Mouse (Mus musculus): Measurements from ENCODE around the gene Poln. TPM values are rescaled to one million over a fixed set of nuclear protein-coding genes. Genes with fewer than 3 reads are reported as not detected.

Gene Poln
- polyA plus RNA-seq, 2 experiments, result 1.3 to 1.7 TPM

DNA sequence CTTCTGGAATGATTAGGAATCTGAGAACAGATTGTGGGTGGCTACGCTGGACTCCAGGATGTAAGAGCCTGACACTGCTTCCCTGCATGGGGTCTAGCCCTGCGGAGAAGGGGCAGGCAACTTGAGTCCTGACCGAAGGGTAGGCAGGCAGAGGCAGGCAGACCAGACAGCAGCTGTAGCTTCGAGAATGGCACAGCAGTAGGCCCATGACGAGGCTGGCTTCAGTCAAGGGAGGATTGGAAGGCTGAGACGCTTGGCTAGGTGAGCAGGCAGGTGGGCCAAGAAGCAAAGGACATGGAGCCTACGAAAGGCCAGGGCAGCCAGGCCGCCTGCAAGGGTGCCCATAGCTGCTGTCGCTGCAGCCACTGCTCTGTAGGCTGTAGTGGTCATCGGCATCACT, 7.4 kb upstream of the Poln start:
- H3K36me3 ChIP-seq (ENCODE audit: control insufficient read depth, insufficient read depth, low read length), result peaks cover 76% of the 10 kb centered on the region
- H3K4me3 ChIP-seq (replicated peaks; ENCODE audit: low read length), result no peak overlapping the region
- no peak overlapping the region for H3K4me2 ChIP-seq (replicated peaks; ENCODE audit: low read depth, low read length, severe bottlenecking)
- no peak overlapping the region for H3K9ac ChIP-seq (ENCODE audit: low read depth, low read length, severe bottlenecking)
- no peaks in the 10 kb centered on the region for H3K27me3 ChIP-seq (ENCODE audit: control insufficient read depth, insufficient read depth, low read length)
- no peak for TF ChIP-seq POLR2A (IDR thresholded peaks at IDR 0.05; ENCODE audit: borderline replicate concordance, extremely low read depth, insufficient read depth, insufficient read length)
- H3K9me3 ChIP-seq (ENCODE audit: control insufficient read depth, low read length), result no peaks in the 10 kb centered on the region
- H3K4me1 ChIP-seq (ENCODE audit: control insufficient read depth, insufficient read depth, low read length), result no peaks in the 10 kb centered on the region
- ATAC-seq (ENCODE audit: low FRiP score, low read depth) (no peak), DNase-seq (ENCODE audit: low spot score) (no peak)
- WGBS, result 77% methylated on average over 10 of the region's 10 CpGs
- no peak overlapping the region for H3K27ac ChIP-seq (replicated peaks; ENCODE audit: low read depth, low read length)

DNA sequence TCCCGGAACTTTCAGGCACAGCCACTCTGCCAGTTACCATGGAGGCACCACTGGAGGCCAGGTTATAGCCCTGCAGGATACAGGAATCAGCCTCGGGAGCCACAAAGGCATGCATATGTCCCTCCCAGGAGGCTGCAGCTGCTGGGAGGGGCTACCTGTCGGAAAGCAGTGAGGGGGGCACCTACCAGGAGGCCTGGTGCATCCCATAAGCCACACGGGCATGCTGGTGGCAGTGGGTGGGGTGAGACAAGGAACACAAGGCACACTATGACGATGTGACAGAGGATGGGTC, 6.1 kb upstream of the Poln start:
- H3K27me3 ChIP-seq (ENCODE audit: control insufficient read depth, insufficient read depth, low read length), result no peaks in the 10 kb centered on the region
- DNase-seq (ENCODE audit: low spot score), result no peak
- H3K27ac ChIP-seq (replicated peaks; ENCODE audit: low read depth, low read length), result no peak overlapping the region
- no peaks in the 10 kb centered on the region for H3K9me3 ChIP-seq (ENCODE audit: control insufficient read depth, low read length)
- ATAC-seq (ENCODE audit: low FRiP score, low read depth), result no peak
- H3K4me2 ChIP-seq (replicated peaks; ENCODE audit: low read depth, low read length, severe bottlenecking), result no peak overlapping the region
- H3K36me3 ChIP-seq (ENCODE audit: control insufficient read depth, insufficient read depth, low read length), result peaks cover 67% of the 10 kb centered on the region
- WGBS, result 22% methylated on average over 5 of the region's 5 CpGs
- TF ChIP-seq POLR2A (IDR thresholded peaks at IDR 0.05; ENCODE audit: borderline replicate concordance, extremely low read depth, insufficient read depth, insufficient read length), result no peak
- H3K9ac ChIP-seq (ENCODE audit: low read depth, low read length, severe bottlenecking), result no peak overlapping the region
- H3K4me1 ChIP-seq (ENCODE audit: control insufficient read depth, insufficient read depth, low read length), result no peaks in the 10 kb centered on the region
- H3K4me3 ChIP-seq (replicated peaks; ENCODE audit: low read length), result no peak overlapping the region

DNA sequence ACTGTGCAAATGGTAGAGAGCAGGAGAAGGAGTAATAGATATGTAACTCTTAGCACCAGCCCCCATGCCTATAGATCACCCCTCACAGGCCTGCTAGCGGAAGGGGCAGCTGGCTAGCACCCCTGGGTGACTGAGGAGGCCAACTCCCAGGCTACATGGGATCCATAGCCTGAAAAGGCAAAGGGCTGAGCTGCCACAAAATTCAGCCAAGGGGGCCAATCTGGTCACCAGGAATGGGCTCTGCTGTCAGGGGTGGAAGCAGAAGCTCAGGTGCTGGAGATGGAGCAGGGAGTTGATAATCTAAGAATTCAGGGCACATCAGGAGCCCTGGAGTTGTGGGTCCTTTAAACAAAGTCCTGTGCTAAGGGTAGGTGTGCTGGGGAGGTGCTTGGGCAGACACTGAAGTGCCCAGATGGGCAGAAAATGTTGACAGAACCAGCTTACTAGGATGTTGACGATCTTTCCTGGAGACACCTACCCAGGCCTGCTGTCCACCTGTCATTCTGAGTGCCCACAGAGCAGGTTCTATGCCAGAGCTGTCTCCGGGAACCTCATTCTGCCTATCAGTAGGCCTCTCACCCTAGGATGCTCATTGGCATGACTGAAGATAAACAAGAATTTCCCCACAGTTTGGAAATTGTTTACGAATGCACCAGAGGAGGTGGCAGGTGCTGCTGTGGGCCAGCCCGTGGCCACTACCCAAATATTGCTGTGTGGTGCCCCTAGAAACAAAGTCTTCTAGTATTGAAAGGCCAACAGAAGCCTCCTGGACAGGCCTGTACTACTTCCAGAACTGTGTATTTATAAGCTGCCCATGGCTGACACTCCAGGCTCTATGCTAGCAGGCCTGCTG, 5.5 kb upstream of the Poln start:
- ATAC-seq (ENCODE audit: low FRiP score, low read depth), result no peak
- TF ChIP-seq POLR2A (IDR thresholded peaks at IDR 0.05; ENCODE audit: borderline replicate concordance, extremely low read depth, insufficient read depth, insufficient read length), result no peak
- 68% methylated on average over 5 of the region's 5 CpGs for WGBS
- 0 out of 2 replicates have a peak, but pooled peaks cover 3% of the 10 kb centered on the region for H3K4me1 ChIP-seq (ENCODE audit: control insufficient read depth, insufficient read depth, low read length)
- no peak overlapping the region for H3K4me2 ChIP-seq (replicated peaks; ENCODE audit: low read depth, low read length, severe bottlenecking)
- H3K36me3 ChIP-seq (ENCODE audit: control insufficient read depth, insufficient read depth, low read length), result peaks cover 61% of the 10 kb centered on the region
- no peaks in the 10 kb centered on the region for H3K9me3 ChIP-seq (ENCODE audit: control insufficient read depth, low read length)
- no peak overlapping the region for H3K4me3 ChIP-seq (replicated peaks; ENCODE audit: low read length)
- no peak for DNase-seq (ENCODE audit: low spot score)
- no peak overlapping the region for H3K9ac ChIP-seq (ENCODE audit: low read depth, low read length, severe bottlenecking)
- no peak overlapping the region for H3K27ac ChIP-seq (replicated peaks; ENCODE audit: low read depth, low read length)
- no peaks in the 10 kb centered on the region for H3K27me3 ChIP-seq (ENCODE audit: control insufficient read depth, insufficient read depth, low read length)

DNA sequence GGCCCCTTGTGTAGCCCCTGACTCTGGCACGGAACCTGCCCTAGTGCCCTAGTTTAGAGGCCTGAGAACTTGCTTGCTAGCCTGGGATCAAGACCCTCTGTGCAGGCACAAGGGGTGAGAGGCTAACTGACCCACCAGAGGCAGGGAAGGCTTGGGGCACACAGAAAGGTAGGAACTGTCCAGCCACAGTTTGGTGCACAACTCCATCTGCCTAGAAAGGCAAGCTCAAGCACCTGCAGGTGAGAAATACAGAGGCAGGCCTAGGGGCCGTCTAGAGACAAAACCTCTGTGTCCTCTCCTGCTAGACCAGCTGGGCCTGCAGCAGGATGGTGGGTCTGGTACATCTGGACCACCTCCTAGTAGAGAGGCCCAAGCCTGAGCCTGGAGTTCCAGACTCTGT, 4.8 kb upstream of the Poln start:
- Histone ChIP-seq H3K27ac (replicated peaks; ENCODE audit: low read depth, low read length) (no peak overlapping the region), H3K27me3 (ENCODE audit: control insufficient read depth, insufficient read depth, low read length) (no peaks in the 10 kb centered on the region), H3K9me3 (ENCODE audit: control insufficient read depth, low read length) (no peaks in the 10 kb centered on the region), H3K36me3 (ENCODE audit: control insufficient read depth, insufficient read depth, low read length) (peaks cover 55% of the 10 kb centered on the region), H3K4me1 (ENCODE audit: control insufficient read depth, insufficient read depth, low read length) (0 out of 2 replicates have a peak, but pooled peaks cover 3% of the 10 kb centered on the region), H3K9ac (ENCODE audit: low read depth, low read length, severe bottlenecking) (no peak overlapping the region), H3K4me2 (replicated peaks; ENCODE audit: low read depth, low read length, severe bottlenecking) (no peak overlapping the region), H3K4me3 (replicated peaks; ENCODE audit: low read length) (no peak overlapping the region)
- TF ChIP-seq POLR2A (IDR thresholded peaks at IDR 0.05; ENCODE audit: borderline replicate concordance, extremely low read depth, insufficient read depth, insufficient read length), result no peak
- 86% methylated on average over 2 of the region's 2 CpGs for WGBS
- no peak for DNase-seq (ENCODE audit: low spot score)
- ATAC-seq (ENCODE audit: low FRiP score, low read depth), result no peak

DNA sequence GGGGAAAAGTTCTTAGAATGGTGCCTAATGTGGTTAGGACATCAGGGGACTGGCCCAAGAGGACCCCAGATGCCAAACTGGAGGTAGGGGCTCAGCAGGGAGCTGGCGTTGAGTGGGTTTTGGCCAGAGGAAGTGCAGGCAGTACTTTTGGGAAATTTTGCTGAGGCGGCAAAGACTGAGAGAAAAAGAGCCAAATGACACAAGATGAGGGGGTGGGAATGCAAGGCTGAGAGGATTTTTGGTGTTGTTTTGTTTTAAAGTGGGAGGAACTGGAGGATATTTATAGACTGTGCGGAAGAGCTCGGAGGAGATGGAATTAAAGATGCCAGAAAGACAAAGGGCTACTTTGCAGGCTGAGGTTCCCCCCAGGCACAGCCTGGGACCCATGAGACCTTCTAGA, 1.5 kb upstream of the Poln start:
- H3K4me1 ChIP-seq (ENCODE audit: control insufficient read depth, insufficient read depth, low read length), result peaks cover 9% of the 10 kb centered on the region; the same call in 1 of the 2 replicates
- ATAC-seq (ENCODE audit: low FRiP score, low read depth) (no peak), DNase-seq (ENCODE audit: low spot score) (no peak)
- H3K27me3 ChIP-seq (ENCODE audit: control insufficient read depth, insufficient read depth, low read length), result no peaks in the 10 kb centered on the region
- no peak overlapping the region for H3K9ac ChIP-seq (ENCODE audit: low read depth, low read length, severe bottlenecking)
- no peak overlapping the region for H3K4me3 ChIP-seq (replicated peaks; ENCODE audit: low read length)
- no peaks in the 10 kb centered on the region for H3K9me3 ChIP-seq (ENCODE audit: control insufficient read depth, low read length)
- H3K4me2 ChIP-seq (replicated peaks; ENCODE audit: low read depth, low read length, severe bottlenecking), result no peak overlapping the region
- H3K36me3 ChIP-seq (ENCODE audit: control insufficient read depth, insufficient read depth, low read length), result peaks cover 27% of the 10 kb centered on the region
- H3K27ac ChIP-seq (replicated peaks; ENCODE audit: low read depth, low read length), result 0 out of 2 replicates have a peak overlapping the region, but pooled peaks have one; percentile 20
- TF ChIP-seq POLR2A (IDR thresholded peaks at IDR 0.05; ENCODE audit: borderline replicate concordance, extremely low read depth, insufficient read depth, insufficient read length), result no peak
- WGBS, result 82% methylated on average over 4 of the region's 4 CpGs
